In the genomic region with DNA sequence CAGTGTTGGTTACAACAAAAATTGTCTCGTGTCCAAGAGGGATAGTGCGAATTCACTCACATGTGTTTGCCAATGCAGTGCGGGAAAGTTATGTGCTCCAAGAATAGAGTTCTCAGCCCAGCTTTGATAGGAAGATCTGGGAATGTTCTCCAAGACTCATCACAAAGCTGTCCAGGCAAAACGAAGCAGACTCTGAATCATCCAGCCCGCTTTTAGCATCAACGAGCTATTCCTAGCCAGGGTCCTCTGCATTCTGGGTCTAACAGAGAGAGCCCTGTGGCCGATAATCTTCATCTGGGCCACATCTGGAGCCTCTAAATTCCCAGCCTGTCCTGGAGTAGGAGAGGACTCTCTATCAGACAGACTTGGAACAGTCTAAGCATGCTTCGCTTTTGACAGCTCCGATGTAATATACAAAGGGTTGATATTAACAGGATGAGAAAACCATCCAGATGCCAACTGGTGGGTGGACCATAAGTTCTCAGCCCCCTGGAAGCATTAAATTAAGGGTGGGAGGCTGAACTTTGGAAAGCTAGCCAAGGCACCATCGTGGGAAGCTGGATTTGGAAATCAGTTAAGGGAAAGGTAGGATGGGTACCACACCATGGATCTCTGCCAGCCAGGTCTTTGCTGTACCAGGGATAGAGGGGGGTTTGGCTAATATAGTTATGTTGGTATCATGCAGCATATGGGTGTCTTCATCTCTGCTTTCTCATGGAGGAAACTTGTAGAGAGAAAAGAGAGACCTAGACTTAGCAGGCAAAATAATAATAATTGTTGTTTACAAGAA, we compare ENCODE assay signal across 17 mouse cellular contexts.
DNase-seq lines count a peak whose midpoint lies in the region; ATAC-seq and TF ChIP-seq lines count a peak whose summit lies in the region.
"Had no signal": no experiment of that assay in that cellular context is flagged by ENCODE, and none has a peak within 500 bp of the region (broad histone marks: within the 10 kb centered on the region; RNA-seq: fewer than 3 reads in every experiment).

No protein-coding gene starts in this region.

- no peak overlapping the region for H3K4me3 ChIP-seq in cortical plate, adult 2 months (ENCODE audit: insufficient read depth, low read length)
- H3K4me3 ChIP-seq in thymus, adult 2 months (ENCODE audit: control insufficient read depth, insufficient read depth, low read length) = no peak overlapping the region
- H3K4me3 ChIP-seq in forebrain, embryonic 15.5 days = no peak overlapping the region
- H3K4me3 ChIP-seq: forebrain, embryonic 13.5 days; heart, embryonic 10.5 days; hindbrain, embryonic 13.5 days had no signal

- no peak for ATAC-seq in forebrain, embryonic 15.5 days (replicated peaks)
- ATAC-seq: forebrain, embryonic 13.5 days had no signal

- WGBS in thymus, adult 2 months = 92% methylated on average over 10 of the region's 10 CpGs
- WGBS in forebrain, embryonic 15.5 days = 92% methylated on average over 10 of the region's 10 CpGs

- no peak for TF ChIP-seq CTCF in cortical plate, adult 2 months (IDR thresholded peaks at IDR 0.05; ENCODE audit: extremely low read depth, insufficient read depth, low read length)
- no peak for TF ChIP-seq CTCF in thymus, adult 2 months (IDR thresholded peaks at IDR 0.05; ENCODE audit: borderline replicate concordance, control insufficient read depth, extremely low read depth, insufficient read depth, low read length, poor library complexity)

- TF ChIP-seq POLR2A in cortical plate, adult 2 months (IDR thresholded peaks at IDR 0.05; ENCODE audit: extremely low read depth, insufficient read depth, low read length) = no peak
- no peak for TF ChIP-seq POLR2A in thymus, adult 2 months (IDR thresholded peaks at IDR 0.05; ENCODE audit: control insufficient read depth, extremely low read depth, insufficient read depth, low read length, poor library complexity)

- 0 out of 2 replicates have a peak overlapping the region, but pooled peaks have one; percentile 18 for H3K27ac ChIP-seq in cortical plate, adult 2 months (ENCODE audit: insufficient read depth, low read length)
- H3K27ac ChIP-seq in thymus, adult 2 months (ENCODE audit: control insufficient read depth, insufficient read depth, low read length) = no peak overlapping the region
- no peak overlapping the region for H3K27ac ChIP-seq in forebrain, embryonic 15.5 days (replicated peaks)
- H3K27ac ChIP-seq: forebrain, embryonic 13.5 days; heart, embryonic 10.5 days; hindbrain, embryonic 13.5 days had no signal

- peak; percentile 15 to 21 for DNase-seq in frontal cortex, postnatal 25 days (ENCODE audit: low spot score in 2 of 2)
- peak; percentile 12 to 25 for DNase-seq in layer of hippocampus, postnatal 36 days
- DNase-seq in right cerebral cortex, adult 2 months (ENCODE audit: low spot score in 2 of 2) = peak; percentile 47 to 59
- DNase-seq in thymus, adult 2 months = no peak
- no peak for DNase-seq in cerebellum, adult 8-10 months
- DNase-seq in urinary bladder, postnatal 25 days (ENCODE audit: low spot score) = no peak
- DNase-seq: adrenal gland, postnatal 36 days; B cell, adult 2 months; cerebellum, adult 9-11 months; gastrocnemius, postnatal 25 days; heart, postnatal 10 days; lung, adult 18-20 months had no signal

- no peak overlapping the region for H3K9ac ChIP-seq in forebrain, embryonic 15.5 days (replicated peaks)
- H3K9ac ChIP-seq: forebrain, embryonic 13.5 days; hindbrain, embryonic 13.5 days had no signal

- peaks cover 8% of the 10 kb centered on the region for H3K4me1 ChIP-seq in cortical plate, adult 2 months (ENCODE audit: control insufficient read depth, insufficient read depth, low read length)
- H3K4me1 ChIP-seq in thymus, adult 2 months (replicated peaks; ENCODE audit: control insufficient read depth, insufficient read depth, low read length) = no peaks in the 10 kb centered on the region
- H3K4me1 ChIP-seq in forebrain, embryonic 15.5 days = no peaks in the 10 kb centered on the region
- H3K4me1 ChIP-seq: forebrain, embryonic 13.5 days; heart, embryonic 10.5 days; hindbrain, embryonic 13.5 days had no signal

- no peaks in the 10 kb centered on the region for H3K9me3 ChIP-seq in forebrain, embryonic 15.5 days
- H3K9me3 ChIP-seq: forebrain, embryonic 13.5 days; heart, embryonic 10.5 days; hindbrain, embryonic 13.5 days had no signal

- no peaks in the 10 kb centered on the region for H3K27me3 ChIP-seq in thymus, adult 2 months (ENCODE audit: control insufficient read depth, insufficient read depth, low read length)
- H3K27me3 ChIP-seq in forebrain, embryonic 15.5 days = no peaks in the 10 kb centered on the region
- H3K27me3 ChIP-seq: forebrain, embryonic 13.5 days; hindbrain, embryonic 13.5 days had no signal

- H3K4me2 ChIP-seq in forebrain, embryonic 15.5 days (replicated peaks) = no peak overlapping the region
- H3K4me2 ChIP-seq: forebrain, embryonic 13.5 days; hindbrain, embryonic 13.5 days had no signal

- H3K36me3 ChIP-seq in thymus, adult 2 months (ENCODE audit: control insufficient read depth, insufficient read depth, low read length) = no peaks in the 10 kb centered on the region
- no peaks in the 10 kb centered on the region for H3K36me3 ChIP-seq in forebrain, embryonic 15.5 days
- H3K36me3 ChIP-seq: heart, embryonic 10.5 days; hindbrain, embryonic 13.5 days had no signal

Comparison
In these comparisons a context has a peak if more than half of its experiments do, and no peak if none do; other contexts are left out.
1. DNase-seq: peak in frontal cortex, postnatal 25 days (2 of 2), layer of hippocampus, postnatal 36 days (2 of 2) and right cerebral cortex, adult 2 months (2 of 2); none in thymus, adult 2 months (single experiment), cerebellum, adult 8-10 months (single experiment) and urinary bladder, postnatal 25 days (single experiment).